Mouse (Mus musculus): ENCODE data around the gene Plppr2.

Plppr2 gene

GRCm38 (mm10) chr9:21936692-21937570 lies at the start of gene Plppr2:
TSS of gene Plppr2 (plus strand) at chr9:21937033.
- CTCF ChIA-PET, result no interaction called here

GRCm38 (mm10) chr9:21889229-21889628 lies 47.6 kb upstream of the Plppr2 start:
- CTCF ChIA-PET, result no interaction called here

GRCm38 (mm10) chr9:21901223-21901820 lies 35.5 kb upstream of the Plppr2 start:
- CTCF ChIA-PET, result interaction anchor here (0.5 kb wide), 1 partner anchor 255 kb away, joined by 3 read pairs; the partner anchor contains the start of gene Pigyl

GRCm38 (mm10) chr9:21904031-21904430 lies 32.8 kb upstream of the Plppr2 start:
- CTCF ChIA-PET, result no interaction called here

GRCm38 (mm10) chr9:21908216-21908615 lies 28.6 kb upstream of the Plppr2 start:
- CTCF ChIA-PET, result interaction anchor here (0.8 kb wide), 1 partner anchor 174 kb away, joined by 7 read pairs; no protein-coding TSS in a partner anchor

- CTCF ChIA-PET, result no interaction called here
These were observed 27.2 kb upstream of the Plppr2 start for GRCm38 (mm10) chr9:21909474-21910223.

GRCm38 (mm10) chr9:21916851-21917492 lies 19.9 kb upstream of the Plppr2 start:
- CTCF ChIA-PET, result no interaction called here

- CTCF ChIA-PET, result no interaction called here
These were observed 19.3 kb upstream of the Plppr2 start for GRCm38 (mm10) chr9:21917493-21918034.

GRCm38 (mm10) chr9:21918035-21918592 lies 18.7 kb upstream of the Plppr2 start, which contains the start of gene Rab3d:
TSS of gene Rab3d (minus strand) at chr9:21918192.
- CTCF ChIA-PET, result no interaction called here

GRCm38 (mm10) chr9:21918692-21919384 lies 18.0 kb upstream of the Plppr2 start:
- CTCF ChIA-PET, result no interaction called here

- CTCF ChIA-PET, result no interaction called here
These were observed 13.8 kb upstream of the Plppr2 start for GRCm38 (mm10) chr9:21923036-21923435.

GRCm38 (mm10) chr9:21923490-21924098 lies 13.2 kb upstream of the Plppr2 start:
- CTCF ChIA-PET, result no interaction called here

- CTCF ChIA-PET, result no interaction called here
These were observed 12.7 kb upstream of the Plppr2 start for GRCm38 (mm10) chr9:21924099-21924493.

- CTCF ChIA-PET, result no interaction called here
These were observed 11.8 kb upstream of the Plppr2 start for GRCm38 (mm10) chr9:21925034-21925433.

GRCm38 (mm10) chr9:21925506-21925905 lies 11.3 kb upstream of the Plppr2 start:
- CTCF ChIA-PET, result no interaction called here

GRCm38 (mm10) chr9:21926155-21926554 lies 10.7 kb upstream of the Plppr2 start:
- CTCF ChIA-PET, result no interaction called here

- CTCF ChIA-PET, result no interaction called here
These were observed 10.0 kb upstream of the Plppr2 start for GRCm38 (mm10) chr9:21926784-21927183.

GRCm38 (mm10) chr9:21927208-21927753 lies 9.6 kb upstream of the Plppr2 start, which contains the start of the genes Ccdc159 and Tmem205:
TSS of gene Ccdc159 (plus strand) at chr9:21927471.
TSS of gene Tmem205 (minus strand) at chr9:21927556.
- CTCF ChIA-PET, result interaction anchor here (0.6 kb wide), 1 partner anchor 24 kb away, joined by 3 read pairs; no protein-coding TSS in a partner anchor

- CTCF ChIA-PET, result interaction anchor here (0.6 kb wide), 2 partner anchors 38 to 61 kb away, joined by 3 read pairs; no protein-coding TSS in a partner anchor
These were observed 7.6 kb upstream of the Plppr2 start for GRCm38 (mm10) chr9:21929208-21929607.

GRCm38 (mm10) chr9:21932006-21932405 lies 4.8 kb upstream of the Plppr2 start:
- CTCF ChIA-PET, result no interaction called here

Data from spleen, embryonic (tissue).